Mouse (Mus musculus) heart, adult 2 months (tissue): ENCODE measurements around the gene Ect2l. TPM values are rescaled to one million over a fixed set of nuclear protein-coding genes. Genes with fewer than 3 reads are reported as not detected.
"Not testable (repeated sequence)": the region's sequence is repeated elsewhere in the genome, so short reads cannot be mapped to it uniquely, and the experiment has no call there.

Experiments used
- DNase-seq, 2 experiments: peaks; one replicate each; pipeline ENCODE4 v3.0.0; 2021
- H3K27ac ChIP-seq: fragments of 200-600 bp; 2 replicates; pipeline ENCODE4 v1.8.1; 2022
- H3K27me3 ChIP-seq: fragments of 200-500 bp; 2 replicates; pipeline ENCODE4 v1.6.1; 2012; ENCODE audit warnings: mild to moderate bottlenecking, low read length, inconsistent platforms, mixed read lengths; ENCODE audit not compliant: control insufficient read depth, insufficient read depth
- H3K36me3 ChIP-seq: fragments of 200-500 bp; 2 replicates; pipeline ENCODE4 v1.6.1; 2012; ENCODE audit warnings: low read length, inconsistent platforms; ENCODE audit not compliant: control insufficient read depth, insufficient read depth
- H3K4me1 ChIP-seq: fragments of 200-500 bp; 2 replicates; pipeline ENCODE4 v1.6.1; 2011; ENCODE audit warnings: low read length; ENCODE audit not compliant: control insufficient read depth, insufficient read depth
- H3K4me3 ChIP-seq: fragments of 200-600 bp; 2 replicates; pipeline ENCODE4 v1.8.1; 2022
- H3K79me2 ChIP-seq: fragments of 200-500 bp; replicated peaks from 2 replicates; pipeline ENCODE4 v1.6.1; 2012; ENCODE audit warnings: mild to moderate bottlenecking, inconsistent platforms, low read length, moderate library complexity, mixed read lengths; ENCODE audit not compliant: control insufficient read depth, insufficient read depth
- H3K9ac ChIP-seq: fragments of 200-500 bp; 2 replicates; pipeline ENCODE4 v1.6.1; 2012; ENCODE audit warnings: low read depth, mild to moderate bottlenecking, control low read depth, inconsistent platforms, low read length, mixed read lengths
- CTCF ChIP-seq: fragments of 200-600 bp; IDR thresholded peaks from 2 replicates; pipeline ENCODE4 v1.8.1; 2022; ENCODE audit warnings: antibody characterized with exemption, mild to moderate bottlenecking, moderate library complexity
- EP300 ChIP-seq: fragments of 200-500 bp; IDR thresholded peaks from 2 replicates; pipeline ENCODE4 v1.6.1; 2011; ENCODE audit warnings: low read depth, low read length, control low read depth; ENCODE audit not compliant: insufficient read depth
- POLR2A ChIP-seq: fragments of 200-500 bp; IDR thresholded peaks from 2 replicates; pipeline ENCODE4 v1.6.1; 2011; ENCODE audit warnings: mild to moderate bottlenecking, low read depth, low read length, control low read depth; ENCODE audit not compliant: insufficient read depth
- WGBS: fragments of 180-500 bp; shearing (Covaris S2); methylation state at CpG from one replicate; pipeline ENCODE4 v1.1.7; 2018; 5-methylcytosine and 5-hydroxymethylcytosine counted together
- intact Hi-C: fragments of 180-260 bp; cut with DNase I; formaldehyde crosslinking; loops from one replicate; pipeline ENCODE4 v1.15.1; 2025
- polyA plus RNA-seq: library from polyadenylated mRNA; depleted of rRNA; stranded (reverse); fragments of >200 nt; gene quantifications from 2 replicates; pipeline ENCODE4 v1.2.3, GENCODE M21; 2012
- total RNA-seq, 2 experiments: library from RNA; stranded (reverse); gene quantifications; 2 replicates each; pipeline ENCODE4 v1.2.3; 2021

The Ect2l gene
- total and polyA plus RNA-seq, 3 experiments, result 0.29 TPM; not detected in 2

DNA sequence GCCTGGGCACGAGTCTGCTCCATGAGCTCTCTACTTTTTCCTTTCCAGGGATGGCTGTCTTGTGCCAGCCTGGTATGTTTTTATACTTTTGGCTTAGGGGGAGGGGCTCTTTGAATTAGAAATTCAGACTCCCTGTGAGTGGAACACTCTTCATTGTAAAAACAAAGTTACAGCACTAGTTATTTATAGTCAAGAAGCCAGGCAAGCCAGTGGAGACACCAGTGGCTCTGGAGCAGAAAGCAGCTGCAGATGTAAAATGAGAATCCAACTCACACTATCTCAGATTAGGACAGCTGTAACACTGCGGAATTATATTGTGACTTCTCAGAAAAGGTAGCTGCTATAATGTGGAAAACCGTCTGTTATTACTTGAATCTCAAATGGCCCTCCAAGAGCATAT lies 63.5 kb downstream of the Ect2l start:
- intact Hi-C loops, result no loop called here
- DNase-seq, result no peak
- Histone ChIP-seq H3K79me2 (no peaks in the 10 kb centered on the region), H3K4me1 (no peaks in the 10 kb centered on the region), H3K27me3 (no peaks in the 10 kb centered on the region), H3K4me3 (no peak overlapping the region), H3K27ac (no peak overlapping the region), H3K36me3 (peaks cover 2% of the 10 kb centered on the region; the same call in 1 of the 2 replicates), H3K9ac (no peak overlapping the region)
- TF ChIP-seq POLR2A (no peak), CTCF (no peak), EP300 (no peak)
- WGBS, result 57% methylated on average over 3 of the region's 3 CpGs

DNA sequence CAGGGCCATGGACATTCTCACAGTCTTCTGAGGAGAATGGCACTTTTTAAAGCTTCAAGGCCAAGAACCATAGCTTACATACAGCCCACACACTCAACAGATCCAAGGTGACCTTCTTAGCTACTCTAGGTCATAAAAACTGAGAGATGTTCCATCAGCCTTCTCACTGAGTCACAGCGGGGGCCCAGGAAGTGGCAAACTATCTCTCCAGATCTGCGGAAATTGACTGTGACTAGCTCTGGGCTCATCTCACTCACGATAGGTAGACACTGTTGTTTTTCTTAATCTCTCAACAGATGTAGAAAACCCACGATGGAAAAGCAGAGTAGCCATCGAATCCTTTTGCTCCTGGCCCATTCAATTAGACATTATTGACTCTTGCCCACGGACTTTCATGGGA lies 68.5 kb downstream of the Ect2l start:
- Histone ChIP-seq H3K79me2 (no peaks in the 10 kb centered on the region), H3K4me1 (no peaks in the 10 kb centered on the region), H3K36me3 (peaks cover 2% of the 10 kb centered on the region; the same call in 1 of the 2 replicates), H3K27ac (no peak overlapping the region), H3K9ac (no peak overlapping the region), H3K4me3 (no peak overlapping the region), H3K27me3 (no peaks in the 10 kb centered on the region)
- DNase-seq, result no peak
- intact Hi-C loops, result no loop called here
- no peak for TF ChIP-seq EP300
- TF ChIP-seq CTCF, result no peak
- no peak for TF ChIP-seq POLR2A
- WGBS, result 82% methylated on average over 6 of the region's 6 CpGs

DNA sequence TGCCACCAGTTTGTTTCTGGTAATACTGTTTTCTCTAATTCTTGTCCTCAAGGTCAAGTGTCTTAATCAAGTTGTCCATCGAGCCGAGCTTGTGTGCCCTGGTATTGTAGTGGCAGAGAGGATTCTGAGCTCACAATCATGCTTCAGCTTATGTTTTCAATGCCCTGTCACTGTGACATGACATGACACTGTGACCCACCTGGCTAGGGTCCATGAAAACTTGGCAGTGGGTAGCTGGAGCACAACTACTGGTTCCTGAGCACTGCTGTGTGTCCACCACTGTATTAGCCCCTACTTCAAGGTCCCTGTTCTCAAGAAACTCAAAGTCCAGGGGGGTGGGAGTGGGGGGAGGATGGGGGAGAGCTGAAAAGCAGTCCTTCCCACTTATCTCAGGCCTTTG lies 69.3 kb downstream of the Ect2l start:
- 47% methylated on average over 2 of the region's 2 CpGs for WGBS
- Histone ChIP-seq H3K4me1 (no peaks in the 10 kb centered on the region), H3K9ac (no peak overlapping the region), H3K27me3 (no peaks in the 10 kb centered on the region), H3K79me2 (no peaks in the 10 kb centered on the region), H3K27ac (no peak overlapping the region), H3K4me3 (no peak overlapping the region), H3K36me3 (no peaks in the 10 kb centered on the region)
- intact Hi-C loops, result no loop called here
- no peak for TF ChIP-seq EP300
- TF ChIP-seq POLR2A, result no peak
- no peak for TF ChIP-seq CTCF
- DNase-seq, result peak; percentile 53 to 66

DNA sequence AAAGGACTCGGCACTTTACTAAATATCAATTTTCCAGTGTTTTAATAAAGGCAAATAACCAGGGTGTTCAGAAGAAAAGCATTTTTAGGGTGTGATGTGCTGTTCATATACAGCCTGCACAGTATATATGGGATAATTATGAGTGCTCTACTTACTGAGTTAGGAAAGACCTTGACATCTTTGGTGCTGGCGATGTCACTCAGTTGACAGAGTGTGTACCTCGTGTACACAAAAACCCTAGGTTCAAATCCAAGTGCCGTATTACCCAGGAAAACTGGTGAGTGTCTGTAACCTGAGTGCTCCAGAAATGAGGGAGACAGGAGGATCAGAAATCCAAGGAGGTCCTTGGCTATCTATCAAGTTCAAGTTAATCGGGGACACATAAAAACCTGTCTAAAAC lies 71.1 kb downstream of the Ect2l start:
- no peak overlapping the region for H3K4me3 ChIP-seq
- H3K27ac ChIP-seq, result no peak overlapping the region
- WGBS, result 80% methylated on average over 5 of the region's 5 CpGs
- intact Hi-C loops, result no loop called here
- H3K4me1 ChIP-seq, result no peaks in the 10 kb centered on the region
- no peak for TF ChIP-seq EP300
- TF ChIP-seq POLR2A, result no peak
- no peak for TF ChIP-seq CTCF
- no peaks in the 10 kb centered on the region for H3K36me3 ChIP-seq
- DNase-seq, result no peak
- H3K27me3 ChIP-seq, result no peaks in the 10 kb centered on the region
- no peaks in the 10 kb centered on the region for H3K79me2 ChIP-seq
- H3K9ac ChIP-seq, result no peak overlapping the region

- DNase-seq, intact Hi-C loops, H3K4me1 ChIP-seq, H3K9ac ChIP-seq, H3K27ac ChIP-seq, H3K36me3 ChIP-seq, H3K4me3 ChIP-seq, H3K27me3 ChIP-seq, H3K79me2 ChIP-seq: not testable (repeated sequence)
- WGBS, result 67% methylated on average over 14 of the region's 26 CpGs
Observed at GRCm38 (mm10) chr10:18138853-18139503, 71.7 kb downstream of the Ect2l start.

- H3K79me2 ChIP-seq, result no peaks in the 10 kb centered on the region
- no peaks in the 10 kb centered on the region for H3K4me1 ChIP-seq
- no peak for DNase-seq
- intact Hi-C loops, result no loop called here
- H3K36me3 ChIP-seq, result no peaks in the 10 kb centered on the region
- H3K27me3 ChIP-seq, result no peaks in the 10 kb centered on the region
- H3K4me3 ChIP-seq, result no peak overlapping the region
- no peak for TF ChIP-seq POLR2A
- TF ChIP-seq CTCF, result no peak
- no peak for TF ChIP-seq EP300
- H3K9ac ChIP-seq, result no peak overlapping the region
- 85% methylated on average over 10 of the region's 10 CpGs for WGBS
- H3K27ac ChIP-seq, result no peak overlapping the region
Observed at GRCm38 (mm10) chr10:18131666-18132650, 78.7 kb downstream of the Ect2l start.
